Mouse (Mus musculus): Measurements from ENCODE around the gene Cdk6. TPM values are rescaled to one million over a fixed set of nuclear protein-coding genes. Genes with fewer than 3 reads are reported as not detected.
"Not testable (repeated sequence)": the region's sequence is repeated elsewhere in the genome, so short reads cannot be mapped to it uniquely, and the experiment has no call there.

Cdk6 gene
- polyA plus RNA-seq, 1 experiment from 2014 or later, result 32.5 TPM

DNA sequence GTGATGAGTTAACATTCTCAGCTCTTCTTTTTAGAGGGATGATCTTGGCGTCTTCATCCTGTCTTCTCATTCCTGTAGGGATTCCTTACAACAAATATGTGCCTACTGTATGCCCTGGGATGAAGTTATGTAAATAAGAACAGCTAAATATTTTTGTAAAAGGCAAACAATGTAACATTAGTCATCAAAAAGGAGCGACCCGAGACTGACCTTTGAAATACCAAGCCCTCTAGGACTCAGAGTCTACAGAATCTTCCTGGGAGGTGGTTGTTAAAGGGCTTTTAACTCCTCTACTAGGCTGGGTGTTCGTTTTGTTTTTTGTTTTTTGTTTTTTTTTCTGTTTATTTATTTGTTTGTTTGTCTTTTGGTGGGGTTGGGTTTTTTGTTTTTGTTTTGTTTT is 4.3 kb downstream of the Cdk6 start:
- not testable (repeated sequence) for H3K27ac ChIP-seq; ATAC-seq (ENCODE audit: insufficient number of reproducible peaks, insufficient read depth, low FRiP score, low TSS enrichment, low read depth); H3K4me1 ChIP-seq (replicated peaks); H3K9me3 ChIP-seq; H3K4me2 ChIP-seq; H3K27me3 ChIP-seq; H3K9ac ChIP-seq (replicated peaks); H3K4me3 ChIP-seq (replicated peaks); H3K36me3 ChIP-seq
- WGBS, result 71% methylated on average over 4 of the region's 4 CpGs

DNA sequence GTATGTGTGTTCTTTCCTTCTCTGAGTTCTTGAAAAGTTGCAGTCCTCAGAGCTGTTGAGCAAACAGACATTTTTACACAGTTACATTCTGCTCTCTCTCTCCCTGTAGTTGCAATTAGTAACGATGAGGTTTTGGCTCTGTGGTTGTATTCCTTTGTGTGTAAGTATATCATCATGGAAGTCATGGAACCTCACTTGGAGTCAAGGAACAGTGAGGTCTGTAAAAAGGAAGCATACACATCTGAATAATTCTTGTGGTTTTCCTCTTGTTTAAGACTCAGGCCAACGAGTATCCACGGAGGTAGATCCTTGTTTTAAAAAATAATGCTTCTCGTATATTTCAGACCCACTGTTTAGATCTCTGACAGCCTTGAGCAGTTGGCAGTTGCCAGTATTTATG is 8.1 kb downstream of the Cdk6 start:
- H3K27me3 ChIP-seq; ATAC-seq (ENCODE audit: insufficient number of reproducible peaks, insufficient read depth, low FRiP score, low TSS enrichment, low read depth); H3K9me3 ChIP-seq; H3K4me3 ChIP-seq (replicated peaks); H3K27ac ChIP-seq; H3K4me2 ChIP-seq; H3K36me3 ChIP-seq; H3K4me1 ChIP-seq (replicated peaks); H3K9ac ChIP-seq (replicated peaks): not testable (repeated sequence)
- 84% methylated on average over 4 of the region's 4 CpGs for WGBS

DNA sequence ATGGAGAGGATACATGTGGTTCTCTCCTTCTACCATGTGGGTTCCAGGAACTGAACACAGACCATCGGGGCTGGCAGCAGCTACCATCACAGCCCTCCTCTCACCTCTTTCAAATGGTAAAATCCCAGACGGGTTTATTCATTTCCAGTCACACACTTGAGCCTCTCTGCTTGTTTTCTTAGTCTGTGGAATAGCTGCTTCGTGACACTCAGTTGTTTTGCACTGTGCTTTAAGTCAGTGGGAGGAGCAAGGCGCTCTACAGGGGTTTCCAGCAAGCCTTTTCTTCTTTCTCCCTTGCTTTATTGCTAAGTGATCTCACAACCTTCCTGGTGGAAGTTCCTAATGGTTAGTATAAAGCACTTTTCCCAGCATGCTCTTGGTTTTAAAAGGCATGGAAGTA is 10.6 kb downstream of the Cdk6 start:
- H3K4me1 ChIP-seq (replicated peaks); H3K27me3 ChIP-seq; H3K36me3 ChIP-seq; H3K9ac ChIP-seq (replicated peaks); H3K4me3 ChIP-seq (replicated peaks); H3K4me2 ChIP-seq; H3K27ac ChIP-seq; ATAC-seq (ENCODE audit: insufficient number of reproducible peaks, insufficient read depth, low FRiP score, low TSS enrichment, low read depth); H3K9me3 ChIP-seq: not testable (repeated sequence)
- 65% methylated on average over 4 of the region's 4 CpGs for WGBS

DNA sequence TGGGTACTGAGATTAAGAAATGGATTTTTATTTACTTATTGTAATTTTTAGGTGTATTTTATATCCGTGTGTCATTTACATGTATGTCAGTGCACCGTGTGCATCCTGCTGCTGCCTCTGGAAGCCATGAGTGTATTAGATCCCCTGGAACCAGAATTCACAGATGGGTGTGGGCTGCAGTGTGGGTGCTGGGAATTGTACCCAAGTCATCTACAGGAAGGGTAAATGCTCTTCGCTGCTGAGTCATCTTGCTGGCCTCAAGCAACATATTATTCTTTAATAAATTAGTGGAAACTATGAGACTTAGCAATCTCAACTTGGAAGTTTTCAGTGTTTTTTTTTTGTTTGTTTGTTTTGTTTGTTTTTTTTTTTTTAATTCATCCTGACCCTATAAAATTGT is 11.0 kb downstream of the Cdk6 start:
- WGBS, result 95% methylated on average over 3 of the region's 3 CpGs
- Histone ChIP-seq H3K27ac (no peak overlapping the region), H3K4me3 (replicated peaks) (no peak overlapping the region), H3K9ac (replicated peaks) (no peak overlapping the region), H3K9me3 (no peaks in the 10 kb centered on the region), H3K4me2 (no peak overlapping the region), H3K27me3 (no peaks in the 10 kb centered on the region), H3K4me1 (replicated peaks) (no peaks in the 10 kb centered on the region), H3K36me3 (no peaks in the 10 kb centered on the region)
- ATAC-seq (ENCODE audit: insufficient number of reproducible peaks, insufficient read depth, low FRiP score, low TSS enrichment, low read depth), result no peak

DNA sequence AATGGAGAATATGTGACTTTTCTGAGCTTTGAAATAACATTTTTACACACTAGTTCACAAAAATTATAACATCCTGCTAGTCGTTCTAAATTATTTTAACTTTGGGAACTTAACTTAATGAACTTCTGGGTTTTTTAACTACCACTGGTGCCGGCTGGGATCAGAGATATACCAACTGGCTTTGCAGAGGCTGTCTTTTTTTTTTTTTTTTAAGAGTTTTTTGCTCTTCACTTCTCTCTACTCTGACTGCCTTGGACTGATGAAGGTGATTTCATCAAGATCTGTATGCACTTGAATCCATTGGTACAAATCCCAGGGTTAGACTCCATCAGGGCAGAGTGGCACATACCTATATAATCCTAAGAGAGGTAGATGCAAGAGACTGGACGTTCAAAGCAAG is 11.5 kb downstream of the Cdk6 start:
- H3K27me3 ChIP-seq, result no peaks in the 10 kb centered on the region
- no peaks in the 10 kb centered on the region for H3K36me3 ChIP-seq
- H3K27ac ChIP-seq, result no peak overlapping the region
- ATAC-seq (ENCODE audit: insufficient number of reproducible peaks, insufficient read depth, low FRiP score, low TSS enrichment, low read depth), result no peak
- WGBS, result 77% methylated on average over 3 of the region's 3 CpGs
- H3K9me3 ChIP-seq, result no peaks in the 10 kb centered on the region
- H3K4me1 ChIP-seq (replicated peaks), result no peaks in the 10 kb centered on the region
- no peak overlapping the region for H3K4me3 ChIP-seq (replicated peaks)
- H3K9ac ChIP-seq (replicated peaks), result no peak overlapping the region
- no peak overlapping the region for H3K4me2 ChIP-seq

DNA sequence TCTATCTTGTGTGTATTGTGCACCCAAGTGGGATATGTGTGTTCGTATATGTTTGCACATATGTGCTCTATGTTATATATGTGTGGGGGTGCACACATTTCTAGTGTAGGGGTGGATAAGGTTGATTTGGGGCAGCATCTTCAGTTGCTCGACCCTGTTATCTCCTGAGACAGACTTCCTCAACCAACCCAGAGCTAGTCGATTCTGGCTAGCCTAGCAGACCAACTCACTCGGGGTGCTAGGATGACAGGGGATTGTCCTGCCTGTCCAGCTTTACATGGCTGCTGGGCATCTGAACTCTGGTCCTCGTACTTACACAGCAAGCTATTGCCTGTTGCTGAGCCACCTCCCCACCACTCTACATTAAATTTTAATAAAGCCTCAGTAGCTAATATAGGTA is 13.0 kb downstream of the Cdk6 start:
- Histone ChIP-seq H3K4me3 (replicated peaks) (no peak overlapping the region), H3K27ac (no peak overlapping the region), H3K36me3 (no peaks in the 10 kb centered on the region), H3K4me1 (replicated peaks) (no peaks in the 10 kb centered on the region), H3K4me2 (no peak overlapping the region), H3K9ac (replicated peaks) (no peak overlapping the region), H3K27me3 (no peaks in the 10 kb centered on the region), H3K9me3 (no peaks in the 10 kb centered on the region)
- 87% methylated on average over 5 of the region's 5 CpGs for WGBS
- no peak for ATAC-seq (ENCODE audit: insufficient number of reproducible peaks, insufficient read depth, low FRiP score, low TSS enrichment, low read depth)

DNA sequence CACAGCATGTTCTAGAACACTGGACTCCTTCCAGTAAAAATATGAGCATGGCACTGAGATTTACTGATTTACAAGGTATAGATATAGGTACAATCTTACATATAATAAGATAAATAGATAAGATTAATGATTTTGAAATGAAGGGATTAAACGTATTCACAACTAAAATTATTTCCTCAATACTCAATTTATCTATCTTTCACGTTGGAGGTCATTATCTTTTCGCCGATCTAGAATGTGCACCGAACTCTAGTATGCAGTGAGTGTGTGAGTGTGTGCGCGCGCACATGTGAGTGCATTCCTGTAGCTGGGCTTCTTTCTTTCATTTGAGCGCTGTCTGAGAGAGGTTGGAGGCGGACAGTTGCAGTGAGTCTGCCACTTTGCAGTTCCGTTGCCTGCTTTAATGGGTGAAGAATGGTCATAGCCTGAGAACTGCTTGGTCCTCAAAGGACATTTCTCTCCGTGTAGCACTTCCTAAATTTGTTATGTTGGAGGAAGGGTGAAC is 13.8 kb downstream of the Cdk6 start:
- H3K27me3 ChIP-seq, result no peaks in the 10 kb centered on the region
- no peak overlapping the region for H3K9ac ChIP-seq (replicated peaks)
- H3K27ac ChIP-seq, result no peak overlapping the region
- ATAC-seq (ENCODE audit: insufficient number of reproducible peaks, insufficient read depth, low FRiP score, low TSS enrichment, low read depth), result no peak
- H3K36me3 ChIP-seq, result no peaks in the 10 kb centered on the region
- no peaks in the 10 kb centered on the region for H3K4me1 ChIP-seq (replicated peaks)
- H3K9me3 ChIP-seq, result no peaks in the 10 kb centered on the region
- H3K4me2 ChIP-seq, result no peak overlapping the region
- 94% methylated on average over 12 of the region's 12 CpGs for WGBS
- no peak overlapping the region for H3K4me3 ChIP-seq (replicated peaks)

DNA sequence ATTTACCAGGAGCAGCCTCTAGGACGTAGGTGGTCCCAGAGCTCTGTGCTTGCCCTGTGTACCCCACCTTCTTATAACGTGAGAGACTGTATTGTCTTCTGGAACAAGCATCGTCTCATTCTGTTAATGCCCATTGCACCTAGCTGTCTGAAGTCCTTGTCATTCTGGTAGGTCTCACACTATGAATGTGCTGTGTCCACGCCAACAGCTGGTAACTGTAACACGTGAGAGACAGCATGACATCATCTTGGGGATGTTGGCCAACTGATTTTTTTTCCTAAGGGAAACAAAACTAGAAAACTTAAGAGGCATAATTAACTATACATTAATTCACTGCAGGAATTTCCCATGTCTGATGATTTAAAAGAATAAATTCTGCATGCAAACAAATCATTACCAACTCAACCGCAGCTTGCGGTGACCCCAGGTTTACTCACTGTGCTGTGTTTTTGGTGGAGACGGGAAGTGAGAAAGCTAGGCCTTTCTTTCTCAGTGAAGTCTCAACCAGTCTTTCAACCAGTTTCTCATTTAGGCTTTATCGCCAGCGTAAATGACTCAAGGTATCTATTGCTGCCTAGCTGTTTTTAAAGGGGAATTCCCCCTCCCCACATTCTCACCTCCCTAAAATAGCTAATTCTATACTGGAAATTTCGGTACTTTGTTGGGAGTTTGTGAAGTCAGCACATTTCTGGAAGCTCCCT is 14.4 kb downstream of the Cdk6 start:
- no peak overlapping the region for H3K9ac ChIP-seq (replicated peaks)
- WGBS, result 85% methylated on average over 11 of the region's 11 CpGs
- H3K4me3 ChIP-seq (replicated peaks), result no peak overlapping the region
- H3K27me3 ChIP-seq, result no peaks in the 10 kb centered on the region
- H3K27ac ChIP-seq, result no peak overlapping the region
- H3K36me3 ChIP-seq, result no peaks in the 10 kb centered on the region
- no peak for ATAC-seq (ENCODE audit: insufficient number of reproducible peaks, insufficient read depth, low FRiP score, low TSS enrichment, low read depth)
- no peak overlapping the region for H3K4me2 ChIP-seq
- H3K9me3 ChIP-seq, result no peaks in the 10 kb centered on the region
- no peaks in the 10 kb centered on the region for H3K4me1 ChIP-seq (replicated peaks)

DNA sequence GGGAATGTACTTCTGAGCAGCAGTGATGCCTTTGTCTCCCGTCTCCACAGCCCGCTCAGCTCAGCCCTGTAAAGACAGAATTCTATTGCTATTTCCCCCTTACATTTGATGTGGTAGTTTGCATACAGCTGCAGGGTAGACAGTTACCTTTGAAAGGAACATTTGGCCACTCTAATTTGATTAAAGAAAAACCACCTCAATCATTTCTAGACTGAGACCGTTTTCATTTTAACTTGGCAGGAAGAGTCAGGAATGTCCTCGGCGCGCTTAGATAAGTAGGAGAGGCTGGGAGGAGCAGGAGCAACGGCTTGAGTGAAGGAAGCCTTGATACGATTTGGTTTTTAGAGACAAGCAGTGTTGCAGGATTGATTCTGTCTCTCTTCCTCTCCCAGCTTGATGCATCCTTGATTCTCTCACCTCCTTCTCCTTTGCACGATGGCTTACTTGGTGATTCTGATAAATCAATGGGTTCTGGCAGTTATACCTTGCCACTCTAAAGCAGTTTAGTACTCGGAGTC is 15.0 kb downstream of the Cdk6 start:
- Histone ChIP-seq H3K9ac (replicated peaks) (no peak overlapping the region), H3K36me3 (no peaks in the 10 kb centered on the region), H3K4me3 (replicated peaks) (no peak overlapping the region), H3K27ac (no peak overlapping the region), H3K27me3 (no peaks in the 10 kb centered on the region), H3K4me2 (no peak overlapping the region), H3K4me1 (replicated peaks) (no peaks in the 10 kb centered on the region), H3K9me3 (no peaks in the 10 kb centered on the region)
- no peak for ATAC-seq (ENCODE audit: insufficient number of reproducible peaks, insufficient read depth, low FRiP score, low TSS enrichment, low read depth)
- 90% methylated on average over 10 of the region's 10 CpGs for WGBS

DNA sequence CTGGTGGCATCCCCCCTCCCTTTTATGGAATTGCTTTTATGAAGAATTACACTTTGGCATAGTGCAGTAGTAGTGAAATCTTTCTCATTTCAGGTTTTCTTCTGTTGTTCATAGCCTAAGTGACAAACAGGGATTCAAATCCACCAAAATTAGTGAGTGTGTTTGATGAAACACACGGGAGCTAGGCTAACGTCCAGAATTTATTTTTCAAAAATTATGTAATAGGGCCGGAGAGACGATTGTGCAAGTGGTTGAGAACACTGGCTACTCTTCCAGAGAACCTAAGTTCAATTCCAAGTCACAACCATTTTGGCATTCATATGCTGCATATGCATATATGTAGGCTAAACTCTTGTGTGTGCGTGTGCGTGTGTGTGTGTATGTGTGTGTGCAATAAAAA is 16.2 kb downstream of the Cdk6 start:
- Histone ChIP-seq H3K36me3 (no peaks in the 10 kb centered on the region), H3K9me3 (no peaks in the 10 kb centered on the region), H3K9ac (replicated peaks) (no peak overlapping the region), H3K4me2 (no peak overlapping the region), H3K27me3 (no peaks in the 10 kb centered on the region), H3K4me1 (replicated peaks) (no peaks in the 10 kb centered on the region), H3K27ac (no peak overlapping the region), H3K4me3 (replicated peaks) (no peak overlapping the region)
- ATAC-seq (ENCODE audit: insufficient number of reproducible peaks, insufficient read depth, low FRiP score, low TSS enrichment, low read depth), result no peak
- 88% methylated on average over 6 of the region's 6 CpGs for WGBS

DNA sequence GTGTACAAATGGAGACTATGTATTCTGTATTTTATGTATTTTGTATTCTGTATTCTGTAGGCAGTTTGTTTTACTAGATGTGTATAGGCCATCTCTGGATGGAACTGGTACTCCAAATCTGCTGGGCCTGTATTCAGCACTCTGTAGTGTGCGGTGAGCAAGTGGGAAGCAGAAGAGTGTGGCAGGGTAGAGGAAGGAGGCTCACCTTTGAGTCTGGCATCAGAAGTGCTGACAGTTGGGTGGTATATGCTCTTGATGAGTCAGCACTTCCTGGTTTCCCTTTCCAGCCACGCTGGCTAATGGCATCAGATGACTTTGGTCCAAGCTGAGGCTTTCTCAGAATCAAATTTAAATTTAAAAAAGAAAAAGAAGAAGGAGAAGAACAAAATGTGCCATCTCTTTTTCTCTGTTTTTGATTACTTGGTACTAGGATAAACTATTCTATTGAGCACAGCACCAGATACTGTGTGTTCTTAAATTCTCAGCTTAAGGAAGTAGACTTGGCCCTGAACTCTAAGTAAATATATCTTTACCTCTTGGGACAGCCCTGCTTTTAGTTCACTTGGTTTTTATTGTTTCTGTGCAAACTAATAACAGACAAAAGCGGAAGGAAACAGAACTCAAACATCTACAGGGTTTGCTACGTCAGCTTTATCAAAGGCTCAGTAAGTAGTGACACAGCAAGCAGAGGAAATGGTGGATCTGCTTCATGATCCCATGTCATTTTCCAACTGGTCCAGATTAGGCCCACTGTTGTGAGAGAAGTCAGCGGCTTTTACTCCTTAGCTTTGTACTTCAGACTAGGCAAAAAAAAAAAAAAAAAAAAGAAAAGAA is 17.6 kb downstream of the Cdk6 start:
- Histone ChIP-seq H3K27ac (no peak overlapping the region), H3K4me1 (replicated peaks) (no peaks in the 10 kb centered on the region), H3K36me3 (no peaks in the 10 kb centered on the region), H3K27me3 (no peaks in the 10 kb centered on the region), H3K9me3 (no peaks in the 10 kb centered on the region), H3K9ac (replicated peaks) (no peak overlapping the region), H3K4me2 (no peak overlapping the region), H3K4me3 (replicated peaks) (no peak overlapping the region)
- ATAC-seq (ENCODE audit: insufficient number of reproducible peaks, insufficient read depth, low FRiP score, low TSS enrichment, low read depth), result no peak
- WGBS, result 85% methylated on average over 5 of the region's 5 CpGs
